Mouse (Mus musculus) MEL (cell line): ENCODE results near the gene Dnm2. TPM values are rescaled to one million over a fixed set of nuclear protein-coding genes. Genes with fewer than 3 reads are reported as not detected.

Source experiments
- DNase-seq: peaks from one replicate; pipeline ENCODE4 v3.0.0; 2011; ENCODE audit warnings: low read depth, low spot score
- H3K27ac ChIP-seq: 2 replicates; pipeline ENCODE4 v1.5.1; 2012; ENCODE audit warnings: low read depth, mild to moderate bottlenecking, control low read depth, low read length, moderate library complexity; ENCODE audit not compliant: control insufficient read depth
- H3K27me3 ChIP-seq, 2 experiments: fragments of 150-350 bp in 1 of 2; sonication (generic) in 1 of 2; 2 replicates each; pipeline ENCODE4 v1.6.1; 2012; ENCODE audit warnings: low read length in 2 of 2, mild to moderate bottlenecking in 2 of 2, improper control_type of control experiment in 1 of 2, moderate library complexity in 1 of 2; ENCODE audit not compliant: insufficient read depth in 2 of 2, control insufficient read depth in 1 of 2
- H3K36me3 ChIP-seq, 2 experiments: 2 replicates each; pipeline ENCODE4 v1.6.1; 2012 to 2014; ENCODE audit warnings: low read length in 2 of 2, improper control_type of control experiment in 1 of 2, inconsistent platforms in 1 of 2, mild to moderate bottlenecking in 1 of 2; ENCODE audit not compliant: insufficient read depth in 2 of 2, control insufficient read depth in 1 of 2
- H3K4me1 ChIP-seq, 2 experiments: fragments of 150-350 bp in 1 of 2; sonication (generic) in 1 of 2; 2 replicates each; pipeline ENCODE4 v1.6.1; 2012; ENCODE audit warnings: low read length in 2 of 2, improper control_type of control experiment in 1 of 2, mild to moderate bottlenecking in 1 of 2; ENCODE audit not compliant: insufficient read depth in 2 of 2, control insufficient read depth in 1 of 2
- H3K4me3 ChIP-seq, 2 experiments: fragments of 150-350 bp in 1 of 2; sonication (generic) in 1 of 2; 2 replicates each; pipeline ENCODE4 v1.5.1; 2012; ENCODE audit warnings: low read depth in 2 of 2, low read length in 2 of 2, mild to moderate bottlenecking in 2 of 2, moderate library complexity in 2 of 2, control low read depth in 1 of 2, improper control_type of control experiment in 1 of 2; ENCODE audit not compliant: control insufficient read depth in 1 of 2, insufficient read depth in 1 of 2
- H3K79me2 ChIP-seq: 2 replicates; pipeline ENCODE4 v1.6.1; 2012; ENCODE audit warnings: mild to moderate bottlenecking, low read length, moderate library complexity; ENCODE audit not compliant: control insufficient read depth, poor library complexity, insufficient read depth
- H3K9ac ChIP-seq: 2 replicates; pipeline ENCODE4 v1.6.1; 2012; ENCODE audit warnings: low read depth, mild to moderate bottlenecking, control low read depth, low read length, moderate library complexity; ENCODE audit not compliant: control insufficient read depth, poor library complexity, severe bottlenecking
- H3K9me3 ChIP-seq: fragments of 150-350 bp; sonication (generic); replicated peaks from 2 replicates; pipeline ENCODE4 v1.6.1; 2012; ENCODE audit warnings: mild to moderate bottlenecking, low read length, improper control_type of control experiment, moderate library complexity; ENCODE audit not compliant: insufficient read depth
- CHD2 ChIP-seq: IDR thresholded peaks from 2 replicates; pipeline ENCODE4 v1.6.1; 2011; ENCODE audit warnings: low read length, improper control_type of control experiment
- MXI1 ChIP-seq: IDR thresholded peaks from 2 replicates; pipeline ENCODE4 v1.6.1; 2011; ENCODE audit warnings: mild to moderate bottlenecking, low read depth, low read length, improper control_type of control experiment
- MYB ChIP-seq: IDR thresholded peaks from 2 replicates; pipeline ENCODE4 v1.6.1; 2011; ENCODE audit warnings: mild to moderate bottlenecking, low read depth, low read length, improper control_type of control experiment
- NRF1 ChIP-seq: IDR thresholded peaks from 2 replicates; pipeline ENCODE4 v1.6.1; 2014; ENCODE audit warnings: low read depth, mild to moderate bottlenecking, inconsistent platforms, low read length, improper control_type of control experiment, moderate library complexity; ENCODE audit not compliant: poor library complexity, insufficient read depth, severe bottlenecking
- POLR2A ChIP-seq, 2 experiments: IDR thresholded peaks; 2 replicates each; pipeline ENCODE4 v1.6.1; 2011 to 2012; ENCODE audit warnings: low read length in 2 of 2, mild to moderate bottlenecking in 2 of 2, control low read depth in 1 of 2, improper control_type of control experiment in 1 of 2, low read depth in 1 of 2, moderate library complexity in 1 of 2; ENCODE audit not compliant: control insufficient read depth in 1 of 2, insufficient read depth in 1 of 2, poor library complexity in 1 of 2
- POLR2AphosphoS2 ChIP-seq: IDR thresholded peaks from 2 replicates; pipeline ENCODE4 v1.6.1; 2011; ENCODE audit warnings: low read length, improper control_type of control experiment
- POLR2AphosphoS5 ChIP-seq: IDR thresholded peaks from 2 replicates; pipeline ENCODE4 v1.6.1; 2012; ENCODE audit warnings: low read depth, borderline replicate concordance, mild to moderate bottlenecking, inconsistent platforms, low read length, moderate library complexity, mixed read lengths
- TAL1 ChIP-seq: IDR thresholded peaks from 2 replicates; pipeline ENCODE4 v1.6.1; 2012; ENCODE audit warnings: mild to moderate bottlenecking, inconsistent platforms, low read length, moderate library complexity, mixed read lengths
- UBTF ChIP-seq: IDR thresholded peaks from 2 replicates; pipeline ENCODE4 v1.6.1; 2012; ENCODE audit warnings: low read depth, mild to moderate bottlenecking, inconsistent platforms, low read length, improper control_type of control experiment, moderate library complexity, borderline replicate concordance; ENCODE audit not compliant: insufficient read depth
- ZNF384 ChIP-seq: IDR thresholded peaks from 2 replicates; pipeline ENCODE4 v1.6.1; 2012; ENCODE audit warnings: low read depth, mild to moderate bottlenecking, inconsistent platforms, low read length, improper control_type of control experiment
- polyA plus RNA-seq, 2 experiments: library from polyadenylated mRNA; stranded (reverse) in 1 of 2; unstranded in 1 of 2; fragments of >175 nt in 1 of 2; fragments of >200 nt in 1 of 2; gene quantifications; 2 replicates each; pipeline versions ENCODE4 v1.2.1 to v1.2.4; 2012; ENCODE audit warnings: low replicate concordance in 2 of 2, low read depth in 1 of 2; ENCODE audit not compliant: insufficient read length in 2 of 2, insufficient read depth in 1 of 2, missing spikeins in 1 of 2
- total RNA-seq: library from RNA; depleted of rRNA; stranded (reverse); fragments of 300-350 nt; gene quantifications from 2 replicates; pipeline ENCODE4 v1.2.3, GENCODE M21; 2012

Gene Dnm2
- total and polyA plus RNA-seq, 3 experiments, result 117 to 832 (median 237) TPM

- H3K36me3 ChIP-seq, result peaks cover 7 to 14% of the 10 kb centered on the region in 2 experiments
- no peaks in the 10 kb centered on the region for H3K9me3 ChIP-seq
- no peaks in the 10 kb centered on the region for H3K27me3 ChIP-seq
- H3K4me1 ChIP-seq, result peaks cover 2 to 17% of the 10 kb centered on the region in 2 experiments; a peak in 3 of 4 replicates
- DNase-seq, result no peak
- peaks cover 8% of the 10 kb centered on the region for H3K79me2 ChIP-seq
- H3K4me3 ChIP-seq, result no peak overlapping the region
- TF ChIP-seq MYB (no peak), POLR2A (IDR thresholded peaks at IDR 0.05; ENCODE audit: control insufficient read depth in 1 of 2, insufficient read depth in 1 of 2, low read depth in 1 of 2, low read length in 2 of 2, poor library complexity in 1 of 2) (peak in 1 of 2 experiments; percentile 45; a peak in 1 of 4 replicates), NRF1 (no peak), MXI1 (no peak), TAL1 (no peak), UBTF (no peak), CHD2 (no peak), POLR2AphosphoS2 (no peak), POLR2AphosphoS5 (0 out of 2 replicates have a peak, but pooled peaks have one; percentile 66)
- TF ChIP-seq, all 39 proteins: peak for 2
- H3K9ac ChIP-seq, result no peak overlapping the region
- H3K27ac ChIP-seq, result no peak overlapping the region
Observed at GRCm38 (mm10) chr9:21507753-21508430, 83.2 kb downstream of the Dnm2 start.

GRCm38 (mm10) chr9:21508871-21509404 lies 84.2 kb downstream of the Dnm2 start:
- Histone ChIP-seq H3K36me3 (peaks cover 3 to 14% of the 10 kb centered on the region in 2 experiments; a peak in 3 of 4 replicates), H3K27me3 (no peaks in the 10 kb centered on the region), H3K4me1 (peaks cover 2 to 17% of the 10 kb centered on the region in 2 experiments; a peak in 3 of 4 replicates), H3K9me3 (no peaks in the 10 kb centered on the region), H3K27ac (peak overlapping the region; percentile 42), H3K4me3 (peak overlapping the region; percentile 53 to 67), H3K9ac (peak overlapping the region; percentile 75), H3K79me2 (peaks cover 8% of the 10 kb centered on the region)
- no peak for DNase-seq
- TF ChIP-seq POLR2AphosphoS5 (peak; percentile 67; the same call in 1 of the 2 replicates), ZNF384 (no peak)
